Mouse (Mus musculus) spleen, adult 2 months (tissue): ENCODE data around the gene Peli2.

Experiments
- CTCF ChIP-seq: fragments of 200-500 bp; IDR thresholded peaks from 2 replicates; pipeline ENCODE4 v1.5.1; 2011; ENCODE audit warnings: mild to moderate bottlenecking, inconsistent platforms; ENCODE audit not compliant: insufficient read depth, insufficient read length, insufficient replicate concordance; ENCODE audit errors: extremely low read depth
- POLR2A ChIP-seq: fragments of 200-500 bp; IDR thresholded peaks from 2 replicates; pipeline ENCODE4 v1.6.1; 2011; ENCODE audit warnings: low read depth, low read length, inconsistent platforms

GRCm38 (mm10) chr14:48234785-48235519 lies 114.3 kb downstream of the Peli2 start:
- TF ChIP-seq CTCF (no peak), POLR2A (no peak)
